Mouse (Mus musculus) neutrophil, adult 83 days (primary cell): ENCODE results near the gene Matn1. TPM values are rescaled to one million over a fixed set of nuclear protein-coding genes. Genes with fewer than 3 reads are reported as not detected.

Source experiments
- total RNA-seq, 2 experiments: library from RNA; stranded (reverse); gene quantifications; one replicate each; pipeline ENCODE4 v1.2.4; 2023

The Matn1 gene
- under 1 TPM; 0.20 to 0.28 TPM for total RNA-seq

DNA sequence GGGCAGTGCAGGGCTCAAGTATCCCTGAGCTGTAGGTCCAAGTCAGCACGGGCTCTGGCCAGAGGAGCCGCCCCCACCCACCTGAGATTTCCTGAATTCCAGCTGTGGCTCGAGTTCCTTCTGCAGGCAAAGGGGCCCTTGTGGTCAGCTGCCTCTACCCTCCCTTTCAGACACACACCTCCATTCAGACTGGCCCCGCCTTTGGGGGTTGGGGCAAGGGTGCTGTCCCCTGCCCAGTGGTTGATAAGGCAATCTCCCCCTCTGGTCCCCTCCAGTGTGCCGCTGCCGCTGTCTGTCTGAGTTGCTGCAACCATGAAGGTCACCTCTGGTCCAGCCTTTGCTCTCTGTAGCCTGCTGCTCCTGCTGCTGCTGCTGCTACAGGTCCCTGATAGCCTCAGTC is at the start of gene Matn1:
TSS of gene Matn1 (plus strand) at position 274 of the 400 bp plus-strand sequence.

DNA sequence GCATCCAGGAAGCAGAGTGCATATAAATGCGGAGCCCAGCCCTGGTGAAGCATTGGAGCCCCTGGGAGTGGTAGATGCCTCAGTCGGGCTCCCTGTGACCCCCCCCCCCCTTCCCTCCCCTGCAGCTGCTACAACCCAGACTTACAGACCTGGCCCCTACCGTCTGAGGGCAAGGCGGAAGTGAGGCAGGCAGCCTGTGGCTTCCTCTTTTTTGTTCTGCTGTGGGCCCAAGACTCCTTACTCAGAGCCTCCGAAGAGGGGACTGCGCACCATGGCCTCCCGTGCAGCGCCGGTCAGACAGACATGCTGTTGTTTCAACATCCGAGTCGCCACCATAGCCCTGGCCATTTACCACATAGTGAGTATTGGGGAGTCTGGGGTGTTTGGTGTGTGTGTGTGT is 31.1 kb upstream of the Matn1 start, which contains the start of gene Laptm5:
TSS of gene Laptm5 (plus strand) at position 49 of the 400 bp plus-strand sequence.

Other genes with a start within 250 kb of the Matn1 start
- gene Sdc3, start 151.8 kb upstream of the Matn1 start, total RNA-seq: 1 to 10 TPM; 6.3 to 7.7 TPM
- 100 to 1,000 TPM; 659 to 727 TPM for gene Laptm5, start 31.3 kb upstream of the Matn1 start, total RNA-seq